ENCODE assay signal across 8 mouse cellular contexts in genomic region chr3:151222407-151222806, GRCm38 (mm10).
A peak's percentile ranks its signal among the peaks of the same experiment; 100 is the strongest.
DNase-seq lines count a peak whose midpoint lies in the region; ATAC-seq and TF ChIP-seq lines count a peak whose summit lies in the region.
"Had no signal": no experiment of that assay in that cellular context is flagged by ENCODE, and none has a peak within 500 bp of the region (broad histone marks: within the 10 kb centered on the region; RNA-seq: fewer than 3 reads in every experiment).

No protein-coding gene starts in this region.

- peak; percentile 83 for TF ChIP-seq CTCF in layer of hippocampus, adult 2 months (conservative IDR thresholded peaks at IDR 0.05)

- no peak overlapping the region for H3K4me3 ChIP-seq in layer of hippocampus, adult 2 months

- no peak overlapping the region for H3K27ac ChIP-seq in layer of hippocampus, adult 2 months

- ATAC-seq in common myeloid progenitor, adult 5-6 weeks (replicated peaks; ENCODE audit: low read depth, poor library complexity, severe bottlenecking) = peak; percentile 97
- peak; percentile 63; the same call in 1 of the 2 replicates for ATAC-seq in megakaryocyte, adult 5-6 weeks (ENCODE audit: poor library complexity, severe bottlenecking)

- DNase-seq in layer of hippocampus, adult 2 months (ENCODE audit: low spot score in 2 of 2) = no peak
- DNase-seq in layer of hippocampus, adult 9-10 months (ENCODE audit: low spot score) = no peak
- peak; percentile 15 for DNase-seq in MN1 (ENCODE audit: low spot score)
- no peak for DNase-seq in adrenal gland, adult 2 months
- DNase-seq in thymus, adult 18-20 months = no peak
- DNase-seq: cerebellum, adult 8-10 months had no signal
